Mouse (Mus musculus): ENCODE measurements around the gene Mrpl48.

The Mrpl48 gene

DNA sequence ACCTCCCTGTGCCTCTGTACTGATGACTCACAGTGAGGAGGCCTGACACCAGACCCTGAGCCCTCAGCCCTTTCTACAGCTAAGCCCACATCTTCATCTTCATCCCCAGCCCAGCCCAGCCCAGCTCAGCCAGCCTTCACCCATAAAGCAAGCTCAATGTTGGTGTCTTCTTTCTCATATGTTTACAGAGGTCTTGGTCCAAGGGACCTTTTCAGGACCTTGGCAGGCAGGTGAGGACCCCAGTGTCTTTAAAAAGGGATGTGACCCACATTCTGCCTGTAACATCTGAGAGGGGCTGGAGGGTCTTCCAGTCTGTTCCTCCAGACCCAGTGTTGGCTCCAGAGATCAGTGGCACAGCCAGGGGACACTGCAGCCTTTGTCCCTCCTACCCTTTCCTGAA, 108.6 kb downstream of the Mrpl48 start:
- in situ Hi-C loops (cut with MboI; ENCODE audit: low sequenced_read_pairs): no loop called here

DNA sequence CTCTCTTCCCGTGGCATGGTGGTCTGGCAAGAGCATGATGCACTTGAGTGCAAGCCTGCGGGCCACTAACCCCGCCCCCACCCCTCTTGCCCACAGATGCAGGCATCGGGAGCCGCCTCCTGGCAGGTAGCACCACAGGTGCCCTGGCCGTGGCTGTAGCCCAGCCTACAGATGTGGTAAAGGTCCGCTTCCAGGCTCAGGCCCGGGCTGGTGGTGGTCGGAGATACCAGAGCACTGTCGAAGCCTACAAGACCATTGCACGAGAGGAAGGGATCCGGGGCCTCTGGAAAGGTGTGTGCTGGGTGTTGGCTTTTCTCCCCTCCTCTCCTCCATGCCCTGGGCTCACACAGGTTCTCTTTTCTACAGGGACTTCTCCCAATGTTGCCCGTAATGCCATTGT, 110.1 kb downstream of the Mrpl48 start:
- in situ Hi-C loops (cut with MboI; ENCODE audit: low sequenced_read_pairs): no loop called here

DNA sequence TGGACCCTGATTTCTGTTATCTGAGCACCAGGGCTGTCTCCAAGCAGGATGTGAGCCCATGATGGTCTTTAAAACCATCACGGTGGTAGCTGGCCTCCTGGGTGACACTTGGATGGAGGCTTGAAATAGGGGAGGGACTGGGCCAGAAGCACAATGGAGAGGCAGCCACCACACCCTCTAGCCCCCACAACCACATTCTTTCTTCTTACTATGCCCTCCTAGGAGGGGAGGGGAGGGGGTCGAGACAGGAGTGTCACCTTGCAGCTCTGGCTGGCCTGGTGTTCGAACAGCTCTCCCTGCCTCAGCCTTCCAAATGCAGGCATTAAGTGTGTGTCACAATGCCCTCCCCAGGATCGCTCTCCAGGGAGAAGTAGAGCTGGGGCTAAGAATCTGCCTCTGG, 110.7 kb downstream of the Mrpl48 start:
- in situ Hi-C loops (cut with MboI; ENCODE audit: low sequenced_read_pairs): no loop called here

DNA sequence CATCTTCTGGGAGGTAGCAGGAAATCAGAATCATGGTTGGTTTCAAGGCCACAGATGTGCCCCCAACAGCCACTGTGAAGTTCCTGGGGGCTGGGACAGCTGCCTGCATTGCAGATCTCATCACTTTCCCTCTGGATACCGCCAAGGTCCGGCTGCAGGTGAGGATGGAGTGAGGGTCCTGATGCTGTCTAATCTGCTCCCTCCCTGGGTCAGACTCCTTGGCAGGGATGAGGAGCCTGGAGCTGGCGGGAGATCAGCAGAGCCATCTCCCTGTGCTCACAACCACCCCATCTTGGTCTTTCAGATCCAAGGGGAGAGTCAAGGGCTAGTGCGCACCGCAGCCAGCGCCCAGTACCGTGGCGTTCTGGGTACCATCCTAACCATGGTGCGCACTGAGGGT, 111.3 kb downstream of the Mrpl48 start:
- in situ Hi-C loops (cut with MboI; ENCODE audit: low sequenced_read_pairs): no loop called here

DNA sequence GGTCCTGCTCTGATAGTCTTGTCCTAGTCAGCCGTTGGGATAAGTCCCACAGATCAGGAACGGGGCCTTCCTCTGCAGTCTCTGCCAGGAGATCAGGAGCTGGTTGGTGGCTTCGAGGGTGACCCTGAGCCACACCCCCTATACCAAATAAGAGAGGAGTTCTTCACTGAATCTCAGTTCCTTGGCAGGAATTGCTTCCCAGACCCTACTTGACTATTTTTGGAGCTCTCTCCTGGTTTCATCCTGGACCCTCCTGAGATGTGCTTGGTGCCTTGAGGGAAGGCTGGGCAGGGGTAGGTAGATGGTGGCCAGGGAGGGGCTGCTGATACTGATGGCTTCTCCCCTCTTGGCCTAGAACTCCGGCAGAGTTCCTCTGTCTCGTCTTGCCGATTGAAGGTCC, 111.7 kb downstream of the Mrpl48 start:
- in situ Hi-C loops (cut with MboI; ENCODE audit: low sequenced_read_pairs): no loop called here
